Mouse (Mus musculus) intestine, embryonic 14.5 days (tissue): Measurements from ENCODE around the gene Rap1b. TPM values are rescaled to one million over a fixed set of nuclear protein-coding genes. Genes with fewer than 3 reads are reported as not detected.

Source experiments
- ATAC-seq: fragments of 200-750 bp; cut with Nextera tagmentation; replicated peaks from 2 replicates; pipeline ENCODE4 v1.8.0; 2017; ENCODE audit warnings: low read depth, moderate number of reproducible peaks, moderate TSS enrichment, moderate library complexity; ENCODE audit not compliant: low FRiP score, low TSS enrichment
- DNase-seq: peaks from one replicate; pipeline ENCODE4 v3.0.0-alpha.2; 2018; ENCODE audit warnings: low spot score
- H3K27ac ChIP-seq: fragments of 300-500 bp; sonication (generic); 2 replicates; pipeline ENCODE4 v1.5.1; 2014; ENCODE audit warnings: low read depth, mild to moderate bottlenecking, control low read depth
- H3K27me3 ChIP-seq: fragments of 300-500 bp; sonication (generic); replicated peaks from 2 replicates; pipeline ENCODE4 v1.6.1; 2014; ENCODE audit warnings: low read length, control low read depth; ENCODE audit not compliant: control insufficient read depth, insufficient read depth
- H3K36me3 ChIP-seq: fragments of 300-500 bp; sonication (generic); 2 replicates; pipeline ENCODE4 v1.6.1; 2014; ENCODE audit warnings: low read length, control low read depth; ENCODE audit not compliant: control insufficient read depth, insufficient read depth
- H3K4me1 ChIP-seq: fragments of 300-500 bp; sonication (generic); replicated peaks from 2 replicates; pipeline ENCODE4 v1.6.1; 2014; ENCODE audit warnings: low read length, control low read depth, mixed read lengths; ENCODE audit not compliant: control insufficient read depth, insufficient read depth
- H3K4me2 ChIP-seq: fragments of 300-500 bp; sonication (generic); 2 replicates; pipeline ENCODE4 v1.6.1; 2014; ENCODE audit warnings: low read length
- H3K4me3 ChIP-seq: fragments of 300-500 bp; sonication (generic); 2 replicates; pipeline ENCODE4 v1.5.1; 2014; ENCODE audit warnings: low read depth, low read length, control low read depth, mixed read lengths
- H3K9ac ChIP-seq: fragments of 300-500 bp; sonication (generic); 2 replicates; pipeline ENCODE4 v1.6.1; 2014; ENCODE audit warnings: mild to moderate bottlenecking, low read length
- H3K9me3 ChIP-seq: fragments of 300-500 bp; sonication (generic); 2 replicates; pipeline ENCODE4 v1.6.1; 2016; ENCODE audit warnings: low read length, control low read depth; ENCODE audit not compliant: control insufficient read depth
- WGBS: fragments of 180-500 bp; shearing (Covaris S2); extraction: QIAGEN DNeasy Blood & Tissue Kit; methylation state at CpG from one replicate; pipeline ENCODE4 v1.1.7; 2014; 5-methylcytosine and 5-hydroxymethylcytosine counted together
- polyA plus RNA-seq: library from polyadenylated mRNA; unstranded; fragments of >200 nt; fragmentation: Nextera tagmentation; extraction: Ambion mirVana; gene quantifications from 2 replicates; pipeline ENCODE4 v1.2.1, GENCODE M21; 2014

The Rap1b gene
- polyA plus RNA-seq, 1 experiment from 2014 or later, result 183 TPM

- Histone ChIP-seq H3K4me2 (no peak overlapping the region), H3K4me3 (no peak overlapping the region), H3K9me3 (no peaks in the 10 kb centered on the region), H3K27me3 (no peaks in the 10 kb centered on the region), H3K27ac (no peak overlapping the region), H3K36me3 (peaks cover 86% of the 10 kb centered on the region), H3K9ac (no peak overlapping the region), H3K4me1 (no peaks in the 10 kb centered on the region)
- WGBS, result 93% methylated on average over 11 of the region's 11 CpGs
- no peak for DNase-seq
- no peak for ATAC-seq
Measured at GRCm38 (mm10) chr10:117765116-117765894, 80.5 kb downstream of the Rap1b start.

GRCm38 (mm10) chr10:117764598-117764997 lies 81.2 kb downstream of the Rap1b start:
- no peak overlapping the region for H3K4me3 ChIP-seq
- no peak overlapping the region for H3K4me2 ChIP-seq
- no peaks in the 10 kb centered on the region for H3K9me3 ChIP-seq
- peaks cover 86% of the 10 kb centered on the region for H3K36me3 ChIP-seq
- DNase-seq (no peak), ATAC-seq (no peak)
- no peaks in the 10 kb centered on the region for H3K4me1 ChIP-seq
- WGBS, result 86% methylated on average over 6 of the region's 6 CpGs
- H3K27ac ChIP-seq, result no peak overlapping the region
- no peak overlapping the region for H3K9ac ChIP-seq
- H3K27me3 ChIP-seq, result no peaks in the 10 kb centered on the region

Other genes starting within 250 kb of the Rap1b start
- 66.6 and 85.8 TPM in 2 replicates for gene Cpm, start 216.5 kb downstream of the Rap1b start, polyA plus RNA-seq
- gene Mdm2, start 135.3 kb downstream of the Rap1b start, polyA plus RNA-seq, result 39.7 and 46.7 TPM in 2 replicates
- gene Slc35e3, start 99.7 kb downstream of the Rap1b start, polyA plus RNA-seq, result 10.8 and 12.6 TPM in 2 replicates
- gene Nup107, start 53.3 kb downstream of the Rap1b start, polyA plus RNA-seq, result 60.8 and 65.4 TPM in 2 replicates